Mouse (Mus musculus) kidney, adult 2 months (tissue): ENCODE measurements around the gene Fignl2.

Source experiments
- CTCF ChIP-seq: fragments of 200-500 bp; conservative IDR thresholded peaks from 2 replicates; pipeline ENCODE4 v1.5.1; 2011; ENCODE audit warnings: low read depth, mild to moderate bottlenecking, control low read depth, low read length, moderate library complexity, mixed read lengths; ENCODE audit not compliant: insufficient read depth, insufficient read length
- POLR2A ChIP-seq: fragments of 200-500 bp; IDR thresholded peaks from one replicate; pipeline ENCODE4 v1.6.1; 2011; ENCODE audit warnings: low read depth, low read length, control low read depth

GRCm38 (mm10) chr15:101028960-101029359 is 49.4 kb downstream of the Fignl2 start:
- TF ChIP-seq CTCF (no peak), POLR2A (no peak)
